In the genomic region with DNA sequence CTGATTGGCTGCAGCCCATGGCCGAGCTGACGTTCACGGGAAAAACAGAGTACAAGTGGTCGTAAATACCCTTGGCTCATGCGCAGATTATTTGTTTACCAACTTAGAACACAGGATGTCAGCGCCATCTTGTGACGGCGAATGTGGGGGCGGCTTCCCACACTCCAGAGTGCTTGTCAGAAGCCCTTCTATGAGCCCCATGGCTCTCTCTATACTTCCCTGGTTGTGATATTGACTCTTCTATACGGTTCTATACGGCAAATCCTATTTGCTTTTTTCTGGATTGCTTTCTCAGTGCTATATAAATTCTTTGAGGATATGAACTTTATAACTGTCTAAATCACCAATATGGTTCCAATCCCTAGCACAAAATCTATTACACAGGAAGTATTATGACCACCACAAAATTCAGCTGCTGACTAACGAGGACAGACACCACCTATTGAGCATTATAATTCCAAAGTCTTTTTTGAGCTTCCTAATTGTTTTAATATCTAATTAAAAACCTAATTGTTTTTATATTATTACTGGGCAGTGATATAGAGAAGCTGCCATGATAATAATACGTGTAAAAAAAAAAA, we compare ENCODE assay signal across 10 mouse cellular contexts. TPM values are rescaled to one million over a fixed set of nuclear protein-coding genes. Genes with fewer than 3 reads are reported as not detected.
DNase-seq lines count a peak whose midpoint lies in the region; ATAC-seq and TF ChIP-seq lines count a peak whose summit lies in the region.
"Had no signal": no experiment of that assay in that cellular context is flagged by ENCODE, and none has a peak within 500 bp of the region (broad histone marks: within the 10 kb centered on the region; RNA-seq: fewer than 3 reads in every experiment).

No protein-coding gene starts in this region.

- 0 out of 2 replicates have a peak, but pooled peaks have one; percentile 24 for ATAC-seq in lung, embryonic 16.5 days (ENCODE audit: low read depth)
- peak; percentile 72 for ATAC-seq in liver, postnatal 0 days

- no peak overlapping the region for H3K9ac ChIP-seq in lung, embryonic 16.5 days (ENCODE audit: low read length)
- no peak overlapping the region for H3K9ac ChIP-seq in liver, postnatal 0 days (replicated peaks)
- H3K9ac ChIP-seq: kidney, embryonic 15.5 days had no signal

- no peaks in the 10 kb centered on the region for H3K27me3 ChIP-seq in lung, embryonic 16.5 days (ENCODE audit: control insufficient read depth, insufficient read depth, low read depth, low read length)
- H3K27me3 ChIP-seq in liver, postnatal 0 days (ENCODE audit: insufficient read depth, low read length) = no peaks in the 10 kb centered on the region
- H3K27me3 ChIP-seq: kidney, embryonic 15.5 days had no signal

- TF ChIP-seq EP300 in liver, postnatal 0 days (IDR thresholded peaks at IDR 0.05; ENCODE audit: low read depth) = no peak

- TF ChIP-seq CTCF in liver, postnatal 0 days (IDR thresholded peaks at IDR 0.05; ENCODE audit: low read depth) = no peak

- DNase-seq in cerebellum, adult 11-12 months = peak; percentile 12
- DNase-seq in cerebellum, postnatal 4 days (ENCODE audit: low spot score in 2 of 2) = no peak
- DNase-seq in lung, postnatal 14 days = no peak
- peak; percentile 35 for DNase-seq in ZHBTc4 (ENCODE audit: low read depth, low spot score)
- no peak for DNase-seq in liver, postnatal 0 days
- no peak for DNase-seq in urinary bladder, adult 2 months (ENCODE audit: low spot score)
- no peak for DNase-seq in layer of hippocampus, postnatal 36 days

- H3K4me2 ChIP-seq in lung, embryonic 16.5 days (ENCODE audit: low read depth, low read length) = no peak overlapping the region
- 0 out of 2 replicates have a peak overlapping the region, but pooled peaks have one; percentile 19 for H3K4me2 ChIP-seq in liver, postnatal 0 days (ENCODE audit: low read depth, low read length)
- H3K4me2 ChIP-seq: kidney, embryonic 15.5 days had no signal

- WGBS in lung, embryonic 16.5 days = 66% methylated on average over 8 of the region's 13 CpGs
- WGBS in liver, postnatal 0 days (ENCODE audit: insufficient replicate concordance) = 71% methylated on average over 8 of the region's 13 CpGs

- peak overlapping the region; percentile 72 for H3K27ac ChIP-seq in lung, embryonic 16.5 days (ENCODE audit: low read length)
- H3K27ac ChIP-seq in liver, postnatal 0 days (ENCODE audit: low read depth) = no peak overlapping the region
- H3K27ac ChIP-seq: kidney, embryonic 15.5 days; limb, embryonic 10.5 days had no signal

- H3K9me3 ChIP-seq in lung, embryonic 16.5 days (ENCODE audit: control insufficient read depth, low read length) = no peaks in the 10 kb centered on the region
- no peaks in the 10 kb centered on the region for H3K9me3 ChIP-seq in liver, postnatal 0 days (ENCODE audit: low read length)
- H3K9me3 ChIP-seq: kidney, embryonic 15.5 days; limb, embryonic 10.5 days had no signal

- H3K4me1 ChIP-seq in lung, embryonic 16.5 days (replicated peaks; ENCODE audit: control insufficient read depth, insufficient read depth, low read length) = no peaks in the 10 kb centered on the region; the same call in 1 of the 2 replicates
- H3K4me1 ChIP-seq in liver, postnatal 0 days (ENCODE audit: insufficient read depth) = no peaks in the 10 kb centered on the region
- H3K4me1 ChIP-seq: kidney, embryonic 15.5 days; limb, embryonic 10.5 days had no signal

- no peaks in the 10 kb centered on the region for H3K36me3 ChIP-seq in lung, embryonic 16.5 days (ENCODE audit: control insufficient read depth, insufficient read depth, low read length)
- no peaks in the 10 kb centered on the region for H3K36me3 ChIP-seq in liver, postnatal 0 days (replicated peaks; ENCODE audit: insufficient read depth, low read length)
- H3K36me3 ChIP-seq: kidney, embryonic 15.5 days; limb, embryonic 10.5 days had no signal

- no peak overlapping the region for H3K4me3 ChIP-seq in lung, embryonic 16.5 days (ENCODE audit: low read length)
- no peak overlapping the region for H3K4me3 ChIP-seq in liver, postnatal 0 days (ENCODE audit: low read depth, low read length)
- H3K4me3 ChIP-seq: kidney, embryonic 15.5 days; limb, embryonic 10.5 days had no signal

RNA-seq across cellular contexts. Expression of a gene that starts 14.5 kb away (rescaled TPM):
- 49.4 and 58.9 TPM in 2 replicates for polyA plus RNA-seq in lung, embryonic 16.5 days (2015; fragmentation: Nextera tagmentation; extraction: Ambion mirVana)
- polyA plus RNA-seq in liver, postnatal 0 days (2015; fragmentation: Nextera tagmentation; extraction: Ambion mirVana) = 0.20 and 1.8 TPM in 2 replicates
- 1.6 and 6.5 TPM in 2 replicates for polyA plus RNA-seq in urinary bladder, adult 2 months (2012; rRNA removed)
- total RNA-seq in layer of hippocampus, postnatal 36 days (2021) = 10 to 100 TPM; 39.7 to 44.0 TPM

RNA-seq across cellular contexts. Expression of a gene that starts 57.9 kb away (rescaled TPM):
- polyA plus RNA-seq in lung, embryonic 16.5 days (2015; fragmentation: Nextera tagmentation; extraction: Ambion mirVana) = 29.8 and 30.9 TPM in 2 replicates
- 6.8 and 7.8 TPM in 2 replicates for polyA plus RNA-seq in liver, postnatal 0 days (2015; fragmentation: Nextera tagmentation; extraction: Ambion mirVana)
- polyA plus RNA-seq in urinary bladder, adult 2 months (2012; rRNA removed) = 17.0 and 17.2 TPM in 2 replicates
- total RNA-seq in layer of hippocampus, postnatal 36 days (2021) = 10 to 100 TPM; 38.9 to 39.1 TPM

Comparison
In these comparisons a context has a peak if more than half of its experiments do, and no peak if none do; other contexts are left out.
1. DNase-seq: peak in cerebellum, adult 11-12 months (single experiment) and ZHBTc4 (single experiment); none in cerebellum, postnatal 4 days (0 of 2), lung, postnatal 14 days (single experiment), liver, postnatal 0 days (single experiment), urinary bladder, adult 2 months (single experiment) and layer of hippocampus, postnatal 36 days (0 of 2).